In the genomic region with DNA sequence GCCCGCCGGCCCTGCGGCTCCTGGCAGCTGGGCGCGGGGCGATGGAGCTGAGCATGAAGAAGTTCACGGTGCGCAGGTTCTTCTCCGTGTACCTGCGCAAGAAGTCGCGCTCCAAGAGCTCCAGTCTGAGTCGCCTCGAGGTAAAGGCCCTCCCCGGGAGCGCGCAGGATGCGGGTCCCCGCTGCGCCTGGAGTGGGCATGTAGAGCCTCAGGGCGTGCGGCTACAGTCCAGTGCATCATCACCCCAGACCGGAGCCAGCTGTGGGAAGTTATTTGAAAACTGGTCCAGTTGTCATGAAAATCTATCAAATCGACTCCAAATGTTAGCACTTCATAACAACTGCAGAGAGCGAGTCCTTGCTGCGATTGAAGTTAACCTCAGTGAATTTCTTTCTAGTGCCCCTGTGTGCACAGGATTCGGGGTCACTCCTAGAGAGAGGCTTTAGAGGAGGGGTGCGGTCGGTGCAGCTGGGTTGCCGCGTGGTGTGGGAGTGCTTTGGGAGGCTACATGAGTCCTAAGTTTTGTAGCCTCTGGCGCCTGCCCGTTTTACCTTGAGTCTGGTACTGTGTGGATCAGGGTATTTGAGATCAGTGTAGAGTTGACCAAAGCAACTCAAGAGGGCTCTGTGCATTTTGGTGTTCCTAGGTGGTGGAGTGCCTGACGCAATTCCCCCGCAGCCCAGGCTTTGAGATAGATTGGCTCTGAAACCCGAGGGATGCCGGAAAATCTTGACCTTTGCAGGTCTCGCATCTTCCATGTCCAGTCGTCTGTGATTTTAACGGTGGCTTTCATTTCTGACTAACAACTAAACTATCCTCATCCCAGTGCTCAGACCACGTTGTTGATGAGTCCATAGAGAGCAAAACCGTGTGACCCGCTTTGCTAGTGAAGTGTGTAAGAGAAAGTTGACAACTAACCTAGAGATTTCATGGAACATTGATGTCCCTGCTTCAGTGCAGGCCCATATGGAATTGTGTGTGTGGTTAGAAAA, we compare ENCODE assay signal across 8 mouse cellular contexts. TPM values are rescaled to one million over a fixed set of nuclear protein-coding genes. Genes with fewer than 3 reads are reported as not detected.
DNase-seq lines count a peak whose midpoint lies in the region; ATAC-seq and TF ChIP-seq lines count a peak whose summit lies in the region.

No protein-coding gene starts in this region.

- H3K9ac ChIP-seq in hindbrain, embryonic 12.5 days: peak overlapping the region; percentile 83
- H3K9ac ChIP-seq in liver, embryonic 15.5 days: peak overlapping the region; percentile 18; the same call in 1 of the 2 replicates
- peak overlapping the region; percentile 65 for H3K9ac ChIP-seq in stomach, postnatal 0 days (ENCODE audit: low read length)

- H3K4me1 ChIP-seq in spleen, adult 2 months (ENCODE audit: control insufficient read depth, insufficient read depth, insufficient read length): peaks cover 10% of the 10 kb centered on the region; the same call in 1 of the 2 replicates
- peaks cover 36% of the 10 kb centered on the region for H3K4me1 ChIP-seq in hindbrain, embryonic 12.5 days
- peaks cover 29% of the 10 kb centered on the region for H3K4me1 ChIP-seq in liver, embryonic 15.5 days (replicated peaks)
- H3K4me1 ChIP-seq in stomach, postnatal 0 days (replicated peaks; ENCODE audit: control insufficient read depth, insufficient read depth): no peaks in the 10 kb centered on the region

- no peak overlapping the region for H3K27ac ChIP-seq in spleen, adult 2 months (ENCODE audit: insufficient read depth, low read length)
- H3K27ac ChIP-seq in hindbrain, embryonic 12.5 days: peak overlapping the region; percentile 89
- H3K27ac ChIP-seq in liver, embryonic 15.5 days (replicated peaks): no peak overlapping the region
- peak overlapping the region; percentile 45; the same call in 1 of the 2 replicates for H3K27ac ChIP-seq in stomach, postnatal 0 days (replicated peaks)

- H3K36me3 ChIP-seq in spleen, adult 2 months (ENCODE audit: control insufficient read depth, insufficient read depth, low read length): no peaks in the 10 kb centered on the region
- no peaks in the 10 kb centered on the region for H3K36me3 ChIP-seq in hindbrain, embryonic 12.5 days
- H3K36me3 ChIP-seq in liver, embryonic 15.5 days (replicated peaks): no peaks in the 10 kb centered on the region
- H3K36me3 ChIP-seq in stomach, postnatal 0 days (ENCODE audit: control insufficient read depth, insufficient read depth, low read length): no peaks in the 10 kb centered on the region

- no peaks in the 10 kb centered on the region for H3K9me3 ChIP-seq in hindbrain, embryonic 12.5 days (replicated peaks)
- H3K9me3 ChIP-seq in liver, embryonic 15.5 days (replicated peaks): no peaks in the 10 kb centered on the region
- H3K9me3 ChIP-seq in stomach, postnatal 0 days (ENCODE audit: control insufficient read depth, low read length): no peaks in the 10 kb centered on the region

- WGBS in spleen, adult 2 months: 14% methylated on average over 43 of the region's 43 CpGs
- 1% methylated on average over 43 of the region's 43 CpGs for WGBS in hindbrain, embryonic 12.5 days
- 7% methylated on average over 43 of the region's 43 CpGs for WGBS in liver, embryonic 15.5 days (ENCODE audit: insufficient replicate concordance)
- WGBS in stomach, postnatal 0 days: 4% methylated on average over 43 of the region's 43 CpGs

- ATAC-seq in hindbrain, embryonic 12.5 days (ENCODE audit: low FRiP score): peak; percentile 41
- no peak for ATAC-seq in liver, embryonic 15.5 days (ENCODE audit: insufficient read depth)
- ATAC-seq in stomach, postnatal 0 days (ENCODE audit: low FRiP score, low TSS enrichment): no peak; the same call in 1 of the 2 replicates

- TF ChIP-seq CTCF in spleen, adult 2 months (IDR thresholded peaks at IDR 0.05; ENCODE audit: extremely low read depth, insufficient read depth, insufficient read length, insufficient replicate concordance): no peak
- TF ChIP-seq CTCF in stomach, postnatal 0 days (IDR thresholded peaks at IDR 0.05; ENCODE audit: low read depth): no peak

- no peaks in the 10 kb centered on the region for H3K27me3 ChIP-seq in spleen, adult 2 months (ENCODE audit: control insufficient read depth, insufficient read depth, low read length)
- no peaks in the 10 kb centered on the region for H3K27me3 ChIP-seq in hindbrain, embryonic 12.5 days
- H3K27me3 ChIP-seq in liver, embryonic 15.5 days: peaks cover 43% of the 10 kb centered on the region
- no peaks in the 10 kb centered on the region for H3K27me3 ChIP-seq in stomach, postnatal 0 days (ENCODE audit: control insufficient read depth, insufficient read depth, low read length)

- TF ChIP-seq EP300 in stomach, postnatal 0 days (optimal IDR thresholded peaks at IDR 0.05): no peak

- DNase-seq in cerebellum, adult 11-12 months: peak; percentile 32
- DNase-seq in cerebellum, adult 11 months: no peak
- no peak for DNase-seq in spleen, adult 2 months (ENCODE audit: low read depth in 1 of 2, low spot score in 2 of 2)
- no peak for DNase-seq in spleen, postnatal 10 days (ENCODE audit: low spot score in 2 of 2)
- no peak for DNase-seq in stomach, postnatal 0 days (ENCODE audit: low spot score)
- DNase-seq in thymus, postnatal 0 days (ENCODE audit: low spot score): no peak

- H3K4me3 ChIP-seq in spleen, adult 2 months (ENCODE audit: extremely low read depth, insufficient read depth, insufficient read length): peak overlapping the region; percentile 59
- peak overlapping the region; percentile 86 for H3K4me3 ChIP-seq in hindbrain, embryonic 12.5 days
- H3K4me3 ChIP-seq in liver, embryonic 15.5 days (replicated peaks): peak overlapping the region; percentile 64
- peak overlapping the region; percentile 67 for H3K4me3 ChIP-seq in stomach, postnatal 0 days (ENCODE audit: low read depth, low read length)

- H3K4me2 ChIP-seq in hindbrain, embryonic 12.5 days (replicated peaks): peak overlapping the region; percentile 82
- peak overlapping the region; percentile 85 for H3K4me2 ChIP-seq in liver, embryonic 15.5 days
- peak overlapping the region; percentile 72 for H3K4me2 ChIP-seq in stomach, postnatal 0 days (replicated peaks; ENCODE audit: low read depth)

- TF ChIP-seq POLR2A in spleen, adult 2 months (IDR thresholded peaks at IDR 0.05; ENCODE audit: low read depth, low read length): no peak

RNA-seq across cellular contexts. Expression of gene Rps6ka2, which starts 0.7 kb away (rescaled TPM):
- 3.1 and 3.4 TPM in 2 replicates for polyA plus RNA-seq in spleen, adult 2 months (2012; rRNA removed)
- polyA plus RNA-seq in hindbrain, embryonic 12.5 days (2016; fragmentation: Nextera tagmentation; extraction: Ambion mirVana): 34.3 and 35.2 TPM in 2 replicates
- polyA plus RNA-seq in liver, embryonic 15.5 days (2015; fragmentation: Nextera tagmentation; extraction: Ambion mirVana): 1.1 and 1.3 TPM in 2 replicates
- polyA plus RNA-seq in stomach, postnatal 0 days (2015; fragmentation: Nextera tagmentation; extraction: Ambion mirVana): 2.0 and 2.6 TPM in 2 replicates
- 1.5 and 2.1 TPM in 2 replicates for polyA plus RNA-seq in thymus, postnatal 0 days (2015; fragmentation: Nextera tagmentation; extraction: Ambion mirVana)

Comparison
In these comparisons a context has a peak if more than half of its experiments do, and no peak if none do; other contexts are left out.
1. H3K27ac ChIP-seq: peak in hindbrain, embryonic 12.5 days (single experiment) and stomach, postnatal 0 days (single experiment); none in spleen, adult 2 months (single experiment) and liver, embryonic 15.5 days (single experiment).
2. H3K9ac ChIP-seq: peak in every context shown above with its lines; median percentile 83 in hindbrain, embryonic 12.5 days; 65 in stomach, postnatal 0 days; 18 in liver, embryonic 15.5 days.
3. Peak in every context shown above with its lines, with median percentiles within 50 percentile points of each other: H3K4me3 ChIP-seq and H3K4me2 ChIP-seq.